Mouse (Mus musculus) myocyte (in vitro differentiated cells): ENCODE measurements around the gene Ly6g5b.

ENCODE experiments used
- E2F4 ChIP-seq: IDR thresholded peaks from one replicate; pipeline ENCODE4 v1.6.1; 2011; ENCODE audit warnings: mild to moderate bottlenecking, control low read depth, moderate library complexity; ENCODE audit not compliant: insufficient read depth
- MAX ChIP-seq: IDR thresholded peaks from one replicate; pipeline ENCODE4 v1.6.1; 2011; ENCODE audit warnings: low read depth, mild to moderate bottlenecking, control low read depth
- MYOD1 ChIP-seq, 3 experiments: IDR thresholded peaks; one replicate each; pipeline ENCODE4 v1.6.1; 2011; ENCODE audit warnings: control low read depth in 2 of 3, low read depth in 2 of 3, mild to moderate bottlenecking in 2 of 3, moderate library complexity in 1 of 3; ENCODE audit not compliant: insufficient read length in 2 of 3, control insufficient read depth in 1 of 3
- MYOG ChIP-seq, 3 experiments: IDR thresholded peaks; one replicate each; pipeline ENCODE4 v1.6.1; 2011; ENCODE audit warnings: control low read depth in 2 of 3, low read depth in 2 of 3, mild to moderate bottlenecking in 2 of 3; ENCODE audit not compliant: insufficient read length in 2 of 3, control insufficient read depth in 1 of 3, insufficient read depth in 1 of 3
- POLR2A ChIP-seq: IDR thresholded peaks from one replicate; pipeline ENCODE4 v1.6.1; 2011; ENCODE audit warnings: low read depth, mild to moderate bottlenecking, control low read depth, moderate library complexity; ENCODE audit not compliant: insufficient read length
- POLR2AphosphoS2 ChIP-seq: IDR thresholded peaks from one replicate; pipeline ENCODE4 v1.6.1; 2011; ENCODE audit warnings: low read depth, control low read depth; ENCODE audit not compliant: insufficient read length
- SRF ChIP-seq: IDR thresholded peaks from one replicate; pipeline ENCODE4 v1.6.1; 2011; ENCODE audit warnings: low read depth; ENCODE audit not compliant: control insufficient read depth, insufficient read length
- TCF12 ChIP-seq: IDR thresholded peaks from one replicate; pipeline ENCODE4 v1.6.1; 2011; ENCODE audit warnings: mild to moderate bottlenecking, control low read depth; ENCODE audit not compliant: poor library complexity, insufficient read depth, severe bottlenecking
- TCF3 ChIP-seq: IDR thresholded peaks from one replicate; pipeline ENCODE4 v1.6.1; 2011; ENCODE audit warnings: low read depth, control low read depth; ENCODE audit not compliant: insufficient read length
- USF1 ChIP-seq: IDR thresholded peaks from one replicate; pipeline ENCODE4 v1.6.1; 2011; ENCODE audit warnings: low read depth, mild to moderate bottlenecking, control low read depth, moderate library complexity

DNA sequence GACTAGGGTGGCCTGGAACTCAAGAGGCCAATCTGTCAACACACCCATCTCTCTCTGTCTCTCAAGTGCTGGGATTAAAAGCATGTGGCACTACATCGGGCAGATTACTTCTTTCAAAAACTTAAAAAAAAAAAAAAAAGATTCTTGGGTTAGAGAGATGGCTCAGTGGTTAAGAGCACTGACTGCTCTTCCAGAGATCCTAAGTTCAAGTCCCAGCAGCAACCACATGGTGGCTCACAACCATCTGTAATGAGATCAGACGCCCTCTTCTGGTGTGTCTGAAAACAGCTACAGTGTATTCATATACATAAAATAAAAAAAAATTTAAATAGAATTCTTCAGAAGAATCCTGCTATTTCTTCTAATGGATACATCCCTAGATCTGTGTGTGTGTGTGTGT is 27.1 kb downstream of the Ly6g5b start:
- TF ChIP-seq POLR2A, result no peak
- no peak for TF ChIP-seq TCF12
- no peak for TF ChIP-seq MAX
- no peak for TF ChIP-seq USF1
- no peak for TF ChIP-seq TCF3
- TF ChIP-seq E2F4, result no peak
- TF ChIP-seq POLR2AphosphoS2, result no peak
- TF ChIP-seq MYOD1 (IDR thresholded peaks at IDR 0.05; ENCODE audit: control insufficient read depth in 1 of 3, insufficient read length in 2 of 3, low read depth in 2 of 3), result no peak
- no peak for TF ChIP-seq MYOG (IDR thresholded peaks at IDR 0.05; ENCODE audit: control insufficient read depth in 1 of 3, insufficient read depth in 1 of 3, insufficient read length in 2 of 3, low read depth in 2 of 3)
- TF ChIP-seq SRF, result no peak
